Mouse (Mus musculus): Measurements from ENCODE around the gene Cacng2. TPM values are rescaled to one million over a fixed set of nuclear protein-coding genes. Genes with fewer than 3 reads are reported as not detected.
"Not testable (repeated sequence)": the region's sequence is repeated elsewhere in the genome, so short reads cannot be mapped to it uniquely, and the experiment has no call there.

Cacng2 gene
- total RNA-seq, 2 experiments from 2014 or later: not detected

- no peak for TF ChIP-seq CTCF (IDR thresholded peaks at IDR 0.05)
- DNase-seq: no peak
- intact Hi-C loops (cut with DNase I): no loop called here
- Histone ChIP-seq H3K4me3 (no peak overlapping the region), H3K27ac (no peak overlapping the region)
These were observed 83.2 kb downstream of the Cacng2 start for GRCm38 (mm10) chr15:78036586-78036985.

DNA sequence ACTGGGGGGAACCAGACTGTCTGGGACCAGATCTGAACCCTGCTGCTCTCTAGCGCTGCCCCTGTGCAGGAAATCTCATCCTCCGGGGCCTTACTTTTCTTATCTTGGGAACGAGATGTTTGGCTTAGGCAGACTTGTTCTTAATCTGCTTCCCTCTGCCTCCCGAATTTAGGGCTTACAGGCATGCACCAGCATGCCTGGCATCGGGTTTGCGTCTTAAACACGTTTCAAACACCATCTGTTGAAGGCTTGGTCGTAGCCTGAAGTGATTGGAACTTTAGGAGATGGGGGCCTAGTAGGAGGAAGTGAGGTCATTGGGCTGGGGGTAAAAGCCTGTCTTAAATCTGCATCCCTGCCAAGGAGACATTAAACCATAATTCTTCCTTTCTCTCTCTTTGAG, 89.9 kb downstream of the Cacng2 start:
- no peak for TF ChIP-seq CTCF (IDR thresholded peaks at IDR 0.05)
- DNase-seq: no peak
- H3K27ac ChIP-seq: no peak overlapping the region
- intact Hi-C loops (cut with DNase I): no loop called here
- H3K4me3 ChIP-seq: no peak overlapping the region

DNA sequence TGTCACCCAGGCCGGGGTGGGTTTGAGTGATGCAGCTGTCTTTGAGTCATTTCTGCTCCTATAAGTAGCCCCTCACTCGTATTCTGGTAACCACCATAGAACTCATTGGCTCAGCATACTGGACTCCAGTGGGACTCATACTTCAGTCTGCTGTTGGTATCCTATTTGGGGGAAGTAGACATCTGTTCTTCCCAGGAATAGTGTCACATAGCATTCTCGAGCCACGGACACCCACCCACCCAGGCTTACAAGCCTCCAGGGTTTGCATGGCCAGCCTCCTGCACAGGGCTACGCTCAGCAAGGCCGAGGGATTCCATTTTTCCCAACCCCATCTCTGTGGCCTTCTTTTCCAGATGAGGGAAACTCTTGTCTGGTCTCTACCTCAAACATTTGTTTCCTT, 93.3 kb downstream of the Cacng2 start:
- no peak overlapping the region for H3K27ac ChIP-seq
- TF ChIP-seq CTCF (IDR thresholded peaks at IDR 0.05): no peak
- intact Hi-C loops (cut with DNase I): no loop called here
- no peak overlapping the region for H3K4me3 ChIP-seq
- DNase-seq: no peak

GRCm38 (mm10) chr15:78024211-78024610, 95.6 kb downstream of the Cacng2 start:
- Histone ChIP-seq H3K27ac (no peak overlapping the region), H3K4me3 (no peak overlapping the region)
- no peak for TF ChIP-seq CTCF (IDR thresholded peaks at IDR 0.05)
- DNase-seq: no peak
- intact Hi-C loops (cut with DNase I): no loop called here

DNA sequence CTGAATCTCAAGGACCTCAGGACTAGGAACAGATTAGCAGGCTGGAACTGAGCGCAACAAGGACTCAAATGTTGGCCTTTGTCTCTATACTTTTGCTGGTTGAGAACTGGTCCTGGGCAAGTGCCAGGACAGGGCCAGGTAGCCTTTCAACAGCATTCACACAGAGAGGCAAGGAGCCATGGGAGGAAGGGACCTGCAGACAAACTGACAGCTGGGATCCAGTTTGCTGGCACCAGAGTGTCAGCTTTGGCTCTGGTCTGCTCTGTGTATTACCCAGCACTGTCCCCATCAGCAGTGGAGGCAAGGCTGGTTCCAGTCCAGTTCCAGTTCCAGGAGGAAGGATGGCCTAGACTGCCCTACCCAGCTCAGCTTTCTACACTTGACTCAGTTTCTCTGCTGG, 105.8 kb downstream of the Cacng2 start:
- intact Hi-C loops (cut with DNase I): no loop called here
- DNase-seq: no peak
- TF ChIP-seq CTCF (IDR thresholded peaks at IDR 0.05): no peak
- Histone ChIP-seq H3K4me3 (no peak overlapping the region), H3K27ac (no peak overlapping the region)

DNA sequence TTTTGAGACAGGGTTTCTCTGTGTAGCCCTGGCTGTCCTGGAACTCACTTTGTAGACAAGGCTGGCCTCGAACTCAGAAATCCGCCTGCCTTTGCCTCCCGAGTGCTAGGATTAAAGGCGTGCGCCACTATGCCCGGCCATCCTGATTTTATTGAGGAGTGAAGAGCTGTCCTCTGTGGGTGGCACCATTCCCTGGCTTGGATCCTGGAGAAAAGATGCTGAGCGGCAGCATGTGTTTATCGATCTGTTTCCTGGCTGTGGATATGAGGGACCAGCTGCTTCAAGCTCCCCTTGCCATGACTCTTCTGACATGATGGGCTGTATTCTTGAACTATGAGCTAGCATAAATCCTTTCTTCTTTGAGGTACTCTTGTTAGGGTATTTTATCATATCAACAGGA, 111.6 kb downstream of the Cacng2 start:
- H3K27ac ChIP-seq; H3K4me3 ChIP-seq; intact Hi-C loops (cut with DNase I); DNase-seq: not testable (repeated sequence)

DNA sequence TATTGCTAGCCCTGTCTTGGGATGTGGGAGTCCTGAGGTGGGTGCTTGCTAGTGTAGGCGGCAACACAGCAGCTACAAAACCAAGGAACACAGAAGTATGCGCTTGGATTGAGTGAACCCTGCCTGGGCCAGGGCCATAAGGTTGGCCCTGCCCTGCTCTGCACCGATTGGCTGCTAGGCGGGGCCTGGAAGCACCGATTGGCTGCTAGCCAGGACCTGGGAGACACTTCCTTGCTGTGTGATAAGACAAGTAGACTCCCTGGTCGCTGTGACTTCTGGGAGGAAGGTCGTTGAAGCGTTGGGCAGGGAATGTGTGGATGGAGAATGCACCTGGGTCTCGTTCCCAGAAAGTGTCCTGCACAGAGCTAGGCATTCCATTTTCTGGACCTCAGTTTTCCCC, 115.9 kb downstream of the Cacng2 start:
- intact Hi-C loops (cut with DNase I): no loop called here
- H3K4me3 ChIP-seq: no peak overlapping the region
- no peak for TF ChIP-seq CTCF (IDR thresholded peaks at IDR 0.05)
- DNase-seq: no peak
- H3K27ac ChIP-seq: no peak overlapping the region

GRCm38 (mm10) chr15:78001400-78001799, 118.4 kb downstream of the Cacng2 start:
- intact Hi-C loops (cut with DNase I): no loop called here
- H3K4me3 ChIP-seq: no peak overlapping the region
- H3K27ac ChIP-seq: no peak overlapping the region
- TF ChIP-seq CTCF (IDR thresholded peaks at IDR 0.05): no peak
- no peak for DNase-seq

GRCm38 (mm10) chr15:77988541-77988940, 131.3 kb downstream of the Cacng2 start:
- no peak overlapping the region for H3K27ac ChIP-seq
- peak; percentile 41 for DNase-seq
- no peak overlapping the region for H3K4me3 ChIP-seq
- no peak for TF ChIP-seq CTCF (IDR thresholded peaks at IDR 0.05)
- intact Hi-C loops (cut with DNase I): no loop called here

DNA sequence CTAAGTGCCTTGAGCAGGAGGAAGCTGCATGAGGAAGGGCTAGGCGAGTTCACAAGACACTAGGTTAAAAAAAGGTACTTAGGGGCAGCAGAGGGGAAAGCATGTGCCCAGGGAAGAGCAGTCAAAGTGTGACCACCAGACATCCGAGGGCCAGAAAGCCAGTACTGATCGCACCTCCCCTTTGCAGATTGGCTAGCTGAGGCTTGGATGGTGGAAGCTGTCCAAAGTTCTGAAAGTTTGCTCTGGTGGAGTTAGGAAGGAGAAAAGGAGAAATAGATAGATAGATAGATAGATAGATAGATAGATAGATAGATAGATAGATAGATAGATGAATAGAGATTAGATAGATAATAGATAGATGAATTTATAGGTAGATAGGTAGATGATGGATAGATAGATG, 136.4 kb downstream of the Cacng2 start:
- Histone ChIP-seq H3K4me3 (no peak overlapping the region), H3K27ac (no peak overlapping the region)
- intact Hi-C loops (cut with DNase I): no loop called here
- no peak for TF ChIP-seq CTCF (IDR thresholded peaks at IDR 0.05)
- no peak for DNase-seq

DNA sequence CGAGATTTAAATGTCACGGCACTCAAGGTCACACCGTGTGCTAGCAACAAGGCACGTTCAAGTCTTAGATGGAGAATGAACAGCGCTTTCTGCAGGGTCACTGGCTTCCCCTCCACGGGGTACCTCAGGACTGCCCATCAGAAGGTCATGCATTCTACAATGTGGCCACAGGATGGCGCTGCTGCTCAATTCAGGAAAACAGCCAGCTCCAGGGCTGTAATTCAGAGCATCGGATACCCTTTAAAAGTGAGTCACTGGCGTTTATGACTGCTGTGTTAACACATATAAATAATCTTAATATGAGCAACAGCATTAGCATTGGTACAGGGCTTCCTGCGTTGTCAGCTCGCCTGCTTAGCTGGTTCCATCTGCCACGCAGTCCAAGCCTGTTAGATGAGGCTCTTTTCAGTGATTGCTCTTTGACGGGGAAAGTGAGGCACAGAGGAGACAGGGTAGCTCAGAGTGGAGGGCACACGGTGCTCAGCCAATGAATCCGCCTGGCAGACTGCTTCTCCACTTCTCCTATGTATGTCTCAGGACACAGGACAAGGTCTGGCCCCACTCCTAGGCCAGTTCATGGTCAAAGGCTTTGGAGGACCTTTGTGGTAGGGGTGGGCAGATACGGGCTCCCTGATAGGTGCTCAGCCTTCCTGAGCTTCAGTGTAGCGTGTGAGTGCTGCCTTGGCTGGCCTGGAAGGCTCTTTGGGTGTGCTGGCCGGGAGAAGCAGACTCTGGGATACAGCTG, 137.5 kb downstream of the Cacng2 start:
- intact Hi-C loops (cut with DNase I): no loop called here
- TF ChIP-seq CTCF (IDR thresholded peaks at IDR 0.05): peak; percentile 75
- Histone ChIP-seq H3K27ac (no peak overlapping the region), H3K4me3 (no peak overlapping the region)
- peak; percentile 63 for DNase-seq

DNA sequence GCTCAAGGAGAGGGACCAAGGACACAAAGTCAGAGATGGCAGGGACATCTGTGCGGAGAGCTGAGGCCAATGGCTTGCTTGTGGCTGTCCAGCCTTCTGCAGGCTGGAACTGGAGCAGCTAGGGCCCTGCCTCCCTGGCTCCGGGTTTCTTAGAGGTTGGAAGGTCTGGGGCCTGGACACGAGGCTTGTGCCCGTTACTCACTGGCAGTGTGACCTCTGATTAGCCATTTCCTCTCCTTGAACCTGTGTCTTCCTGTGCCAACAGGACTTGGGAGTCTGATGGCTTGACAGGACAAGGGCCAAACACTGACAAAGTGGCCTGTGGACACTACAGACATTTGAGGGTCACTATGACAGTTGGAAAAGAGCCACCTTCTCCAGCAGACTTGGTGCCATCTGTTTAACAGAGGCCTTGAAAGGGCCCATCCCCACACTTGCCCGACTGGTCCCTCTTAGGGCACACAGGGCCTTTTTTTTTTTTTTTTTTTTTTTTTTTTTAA, 138.6 kb downstream of the Cacng2 start:
- H3K4me3 ChIP-seq: no peak overlapping the region
- H3K27ac ChIP-seq: no peak overlapping the region
- no peak for DNase-seq
- intact Hi-C loops (cut with DNase I): no loop called here
- TF ChIP-seq CTCF (IDR thresholded peaks at IDR 0.05): no peak

- no peak overlapping the region for H3K27ac ChIP-seq
- no peak overlapping the region for H3K4me3 ChIP-seq
- intact Hi-C loops (cut with DNase I): loop anchor here (10.0 kb wide), 1 partner anchor 425 kb away; the partner anchor contains the start of genes Mpst and Tst
- DNase-seq: no peak
- no peak for TF ChIP-seq CTCF (IDR thresholded peaks at IDR 0.05)
These were observed 140.4 kb downstream of the Cacng2 start for GRCm38 (mm10) chr15:77979427-77979865.

- intact Hi-C loops (cut with DNase I): loop anchor here (10.0 kb wide), 1 partner anchor 427 kb away; the partner anchor contains the start of genes Mpst and Tst
- no peak for TF ChIP-seq CTCF (IDR thresholded peaks at IDR 0.05)
- H3K4me3 ChIP-seq: no peak overlapping the region
- H3K27ac ChIP-seq: no peak overlapping the region
- no peak for DNase-seq
These were observed 142.2 kb downstream of the Cacng2 start for GRCm38 (mm10) chr15:77977663-77978062.

Measured in gastrocnemius, adult 2 months (tissue).